Mouse (Mus musculus): ENCODE data around the gene Gm39115. TPM values are rescaled to one million over a fixed set of nuclear protein-coding genes. Genes with fewer than 3 reads are reported as not detected.
"Not testable (repeated sequence)": the region's sequence is repeated elsewhere in the genome, so short reads cannot be mapped to it uniquely, and the experiment has no call there.

The Gm39115 gene
- polyA plus RNA-seq (2012): not detected in 2 replicates

GRCm38 (mm10) chr7:142135934-142136333 is at the start of gene Gm39115:
TSS of gene Gm39115 (minus strand) at chr7:142136034.
- TF ChIP-seq GATA1 (IDR thresholded peaks at IDR 0.05; ENCODE audit: low read length): not testable (repeated sequence)

- no peak for TF ChIP-seq GATA1 (IDR thresholded peaks at IDR 0.05; ENCODE audit: low read length)
Observed at GRCm38 (mm10) chr7:142181021-142181420, 45.2 kb upstream of the Gm39115 start.

- no peak for TF ChIP-seq GATA1 (IDR thresholded peaks at IDR 0.05; ENCODE audit: low read length)
Observed at GRCm38 (mm10) chr7:142178685-142179084, 42.9 kb upstream of the Gm39115 start.

- not testable (repeated sequence) for TF ChIP-seq GATA1 (IDR thresholded peaks at IDR 0.05; ENCODE audit: low read length)
Observed at GRCm38 (mm10) chr7:142175905-142176304, 40.1 kb upstream of the Gm39115 start, which contains the start of gene Krtap5-2. TSS of gene Krtap5-2 (minus strand) at chr7:142176005.

GRCm38 (mm10) chr7:142169836-142170235 is 34.0 kb upstream of the Gm39115 start:
- TF ChIP-seq GATA1 (IDR thresholded peaks at IDR 0.05; ENCODE audit: low read length): no peak

- not testable (repeated sequence) for TF ChIP-seq GATA1 (IDR thresholded peaks at IDR 0.05; ENCODE audit: low read length)
Observed at GRCm38 (mm10) chr7:142165639-142166038, 29.8 kb upstream of the Gm39115 start, which contains the start of gene Gm4553. TSS of gene Gm4553 (minus strand) at chr7:142165739.

- no peak for TF ChIP-seq GATA1 (IDR thresholded peaks at IDR 0.05; ENCODE audit: low read length)
Observed at GRCm38 (mm10) chr7:142159366-142159765, 23.5 kb upstream of the Gm39115 start.

GRCm38 (mm10) chr7:142157013-142157412 is 21.2 kb upstream of the Gm39115 start, which contains the start of gene Gm29735:
TSS of gene Gm29735 (minus strand) at chr7:142157113.
- not testable (repeated sequence) for TF ChIP-seq GATA1 (IDR thresholded peaks at IDR 0.05; ENCODE audit: low read length)

GRCm38 (mm10) chr7:142155308-142155707 is 19.5 kb upstream of the Gm39115 start:
- no peak for TF ChIP-seq GATA1 (IDR thresholded peaks at IDR 0.05; ENCODE audit: low read length)

- no peak for TF ChIP-seq GATA1 (IDR thresholded peaks at IDR 0.05; ENCODE audit: low read length)
Observed at GRCm38 (mm10) chr7:142152191-142152590, 16.4 kb upstream of the Gm39115 start.

- TF ChIP-seq GATA1 (IDR thresholded peaks at IDR 0.05; ENCODE audit: low read length): no peak
Observed at GRCm38 (mm10) chr7:142148633-142149032, 12.8 kb upstream of the Gm39115 start.

- no peak for TF ChIP-seq GATA1 (IDR thresholded peaks at IDR 0.05; ENCODE audit: low read length)
Observed at GRCm38 (mm10) chr7:142146033-142146432, 10.2 kb upstream of the Gm39115 start.

- no peak for TF ChIP-seq GATA1 (IDR thresholded peaks at IDR 0.05; ENCODE audit: low read length)
Observed at GRCm38 (mm10) chr7:142145413-142145940, 9.6 kb upstream of the Gm39115 start.

- TF ChIP-seq GATA1 (IDR thresholded peaks at IDR 0.05; ENCODE audit: low read length): no peak
Observed at GRCm38 (mm10) chr7:142144507-142144906, 8.7 kb upstream of the Gm39115 start, which contains the start of gene Gm45337. TSS of gene Gm45337 (minus strand) at chr7:142144607.

- no peak for TF ChIP-seq GATA1 (IDR thresholded peaks at IDR 0.05; ENCODE audit: low read length)
Observed at GRCm38 (mm10) chr7:142140696-142141095, 4.9 kb upstream of the Gm39115 start.

- no peak for TF ChIP-seq GATA1 (IDR thresholded peaks at IDR 0.05; ENCODE audit: low read length)
Observed at GRCm38 (mm10) chr7:142134206-142134995, 1.4 kb downstream of the Gm39115 start.

- no peak for TF ChIP-seq GATA1 (IDR thresholded peaks at IDR 0.05; ENCODE audit: low read length)
Observed at GRCm38 (mm10) chr7:142128843-142129242, 7.0 kb downstream of the Gm39115 start.

All from G1E-ER4 (cell line).